ENCODE assay signal across 8 mouse cellular contexts in the genomic region with DNA sequence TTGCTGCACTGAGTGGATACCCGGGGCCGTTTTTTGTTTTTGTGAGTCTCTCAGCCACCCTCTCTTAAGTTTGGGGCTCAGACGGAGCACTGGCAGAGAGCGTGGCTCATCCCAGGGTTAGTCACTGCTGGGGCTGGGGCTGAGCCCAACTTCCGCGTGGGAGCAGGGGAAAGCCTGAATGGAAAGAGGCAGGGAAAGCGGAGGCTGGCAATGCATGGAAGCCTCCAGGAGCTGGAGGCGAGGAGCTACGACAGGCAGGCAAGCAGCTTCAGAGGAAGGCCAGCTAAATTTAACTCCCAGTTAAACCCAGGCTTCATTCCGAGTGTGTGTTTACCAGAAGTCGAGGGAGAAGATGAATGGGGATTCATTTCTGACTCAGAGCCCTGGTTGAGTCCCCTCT. TPM values are rescaled to one million over a fixed set of nuclear protein-coding genes. Genes with fewer than 3 reads are reported as not detected.
DNase-seq lines count a peak whose midpoint lies in the region; ATAC-seq and TF ChIP-seq lines count a peak whose summit lies in the region.

No protein-coding gene starts in this region.

- H3K4me3 ChIP-seq in forebrain, embryonic 10.5 days: peak overlapping the region; percentile 12; the same call in 1 of the 2 replicates
- H3K4me3 ChIP-seq in forebrain, embryonic 15.5 days: no peak overlapping the region
- peak overlapping the region; percentile 24; the same call in 1 of the 2 replicates for H3K4me3 ChIP-seq in layer of hippocampus, adult 2 months

- no peak overlapping the region for H3K4me2 ChIP-seq in forebrain, embryonic 15.5 days (replicated peaks)

- no peak for DNase-seq in forebrain, embryonic 10.5 days (ENCODE audit: extremely low spot score, low spot score)
- DNase-seq in urinary bladder, postnatal 14 days (ENCODE audit: low spot score): peak; percentile 43
- DNase-seq in urinary bladder, adult 2 months (ENCODE audit: low spot score): no peak
- peak; percentile 31 to 81 for DNase-seq in layer of hippocampus, adult 2 months (ENCODE audit: low spot score in 2 of 2)
- DNase-seq in right cerebral cortex, postnatal 10 days (ENCODE audit: low spot score in 2 of 2): peak; percentile 71 to 75
- no peak for DNase-seq in spleen, adult 18-20 months
- DNase-seq in spleen, postnatal 14 days (ENCODE audit: low spot score in 2 of 2): no peak

- H3K9me3 ChIP-seq in forebrain, embryonic 10.5 days: no peaks in the 10 kb centered on the region
- no peaks in the 10 kb centered on the region for H3K9me3 ChIP-seq in forebrain, embryonic 15.5 days

- peaks cover 23% of the 10 kb centered on the region for H3K4me1 ChIP-seq in forebrain, embryonic 10.5 days
- peaks cover 10% of the 10 kb centered on the region for H3K4me1 ChIP-seq in forebrain, embryonic 15.5 days

- H3K36me3 ChIP-seq in forebrain, embryonic 10.5 days (replicated peaks): no peaks in the 10 kb centered on the region
- no peaks in the 10 kb centered on the region for H3K36me3 ChIP-seq in forebrain, embryonic 15.5 days

- no peak overlapping the region for H3K9ac ChIP-seq in forebrain, embryonic 15.5 days (replicated peaks)

- peak overlapping the region; percentile 48; the same call in 1 of the 2 replicates for H3K27ac ChIP-seq in forebrain, embryonic 10.5 days
- H3K27ac ChIP-seq in forebrain, embryonic 15.5 days (replicated peaks): no peak overlapping the region
- H3K27ac ChIP-seq in layer of hippocampus, adult 2 months: peak overlapping the region; percentile 4; the same call in 1 of the 2 replicates

- WGBS in forebrain, embryonic 10.5 days: 32% methylated on average over 11 of the region's 11 CpGs
- 33% methylated on average over 11 of the region's 11 CpGs for WGBS in forebrain, embryonic 15.5 days

- no peak for ATAC-seq in forebrain, embryonic 15.5 days (replicated peaks)

- TF ChIP-seq CTCF in layer of hippocampus, adult 2 months (conservative IDR thresholded peaks at IDR 0.05): no peak

- H3K27me3 ChIP-seq in forebrain, embryonic 10.5 days (ENCODE audit: poor library complexity, severe bottlenecking): no peaks in the 10 kb centered on the region
- H3K27me3 ChIP-seq in forebrain, embryonic 15.5 days: no peaks in the 10 kb centered on the region

RNA-seq across cellular contexts. Expression of a gene that starts 10.6 kb away (rescaled TPM):
- 41.0 and 41.1 TPM in 2 replicates for polyA plus RNA-seq in forebrain, embryonic 10.5 days (2016; fragmentation: Nextera tagmentation; extraction: Ambion mirVana)
- 67.2 and 80.1 TPM in 2 replicates for polyA plus RNA-seq in forebrain, embryonic 15.5 days (2015; fragmentation: Nextera tagmentation; extraction: Ambion mirVana)
- polyA plus RNA-seq in urinary bladder, adult 2 months (2012; rRNA removed): 60.6 and 85.3 TPM in 2 replicates
- total RNA-seq in layer of hippocampus, adult 2 months (2021): 100 to 1,000 TPM; 216 to 227 TPM

RNA-seq across cellular contexts. Expression of a gene that starts 40.1 kb away (rescaled TPM):
- polyA plus RNA-seq in forebrain, embryonic 10.5 days (2016; fragmentation: Nextera tagmentation; extraction: Ambion mirVana): 33.9 and 39.7 TPM in 2 replicates
- polyA plus RNA-seq in forebrain, embryonic 15.5 days (2015; fragmentation: Nextera tagmentation; extraction: Ambion mirVana): 51.1 and 55.4 TPM in 2 replicates
- 34.7 and 37.1 TPM in 2 replicates for polyA plus RNA-seq in urinary bladder, adult 2 months (2012; rRNA removed)
- total RNA-seq in layer of hippocampus, adult 2 months (2021): 10 to 100 TPM; 67.8 to 68.4 TPM

RNA-seq across cellular contexts. Expression of a gene that starts 40.2 kb away (rescaled TPM):
- 2.0 TPM in 2 replicates for polyA plus RNA-seq in forebrain, embryonic 10.5 days (2016; fragmentation: Nextera tagmentation; extraction: Ambion mirVana)
- 1.0 and 1.1 TPM in 2 replicates for polyA plus RNA-seq in forebrain, embryonic 15.5 days (2015; fragmentation: Nextera tagmentation; extraction: Ambion mirVana)
- 9.6 and 10.3 TPM in 2 replicates for polyA plus RNA-seq in urinary bladder, adult 2 months (2012; rRNA removed)
- 1 to 10 TPM; 4.2 to 4.3 TPM for total RNA-seq in layer of hippocampus, adult 2 months (2021)

Comparison
In these comparisons a context has a peak if more than half of its experiments do, and no peak if none do; other contexts are left out.
1. DNase-seq: peak in urinary bladder, postnatal 14 days (single experiment), layer of hippocampus, adult 2 months (2 of 2) and right cerebral cortex, postnatal 10 days (2 of 2); none in forebrain, embryonic 10.5 days (single experiment), urinary bladder, adult 2 months (single experiment), spleen, adult 18-20 months (0 of 2) and spleen, postnatal 14 days (0 of 2).